Mouse (Mus musculus) lung, postnatal 10 days (tissue): ENCODE measurements around the gene Tex44.

Source experiments
- DNase-seq: peaks from one replicate; pipeline ENCODE4 v3.0.0; 2021

Gene Tex44

DNA sequence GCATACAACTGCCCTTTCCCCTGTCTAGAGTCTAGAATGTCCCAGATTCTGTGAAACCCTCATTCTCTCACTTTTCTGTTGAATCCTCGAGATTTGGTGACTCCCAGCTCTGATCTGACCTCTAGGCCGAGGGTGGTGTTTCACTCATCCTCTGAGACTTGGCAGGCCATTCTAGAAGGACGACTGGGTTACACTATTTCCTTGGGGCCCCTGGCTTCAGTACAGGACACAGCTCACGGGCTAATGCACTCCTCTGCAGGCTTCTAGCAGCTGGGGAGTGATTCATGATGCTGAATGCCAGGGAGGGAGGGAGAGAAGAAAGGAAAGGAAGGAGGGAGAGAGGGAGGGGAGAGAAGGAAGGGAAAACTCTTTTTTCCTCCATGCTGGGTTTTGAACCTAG is 22.1 kb downstream of the Tex44 start:
- peak; percentile 78 for DNase-seq

DNA sequence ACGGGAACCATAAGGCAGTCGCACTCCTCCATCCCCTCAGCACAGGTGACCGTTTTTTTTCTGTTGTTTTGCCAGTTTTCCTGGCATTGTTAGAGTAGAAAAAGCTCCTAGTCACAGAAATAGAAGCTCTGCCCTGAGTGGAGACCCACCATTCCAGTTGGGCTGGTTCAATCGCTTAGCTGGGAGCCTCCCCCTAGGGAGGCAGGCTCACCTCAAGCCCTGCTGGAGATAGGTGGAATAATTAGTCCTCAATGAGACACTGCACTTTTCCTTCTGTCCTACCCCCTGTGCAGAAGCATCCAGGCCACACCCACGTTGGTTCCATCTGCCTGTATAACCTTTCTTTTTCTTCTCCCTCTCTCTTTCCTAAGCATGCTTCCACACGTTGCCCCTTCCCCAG is 23.8 kb downstream of the Tex44 start:
- DNase-seq, result no peak

DNA sequence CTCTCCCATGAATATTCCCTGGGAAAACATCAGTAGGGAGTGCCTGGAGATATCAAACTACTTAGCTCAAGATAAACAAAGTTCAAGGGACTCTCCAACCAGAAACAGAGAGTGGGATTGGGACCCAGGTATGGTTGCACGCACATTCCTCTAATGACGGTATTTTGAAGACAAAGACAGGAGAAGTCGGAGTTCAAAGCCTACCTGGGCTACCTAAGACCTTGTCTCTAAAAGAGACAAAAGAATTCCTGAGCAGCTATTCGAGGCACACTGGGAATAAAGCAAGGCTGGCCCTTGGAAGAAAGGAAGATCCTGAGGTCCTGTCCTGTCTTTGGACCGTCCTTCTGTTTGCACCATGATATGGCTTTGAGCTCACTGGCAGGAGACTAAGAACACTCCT is 26.6 kb downstream of the Tex44 start:
- no peak for DNase-seq

DNA sequence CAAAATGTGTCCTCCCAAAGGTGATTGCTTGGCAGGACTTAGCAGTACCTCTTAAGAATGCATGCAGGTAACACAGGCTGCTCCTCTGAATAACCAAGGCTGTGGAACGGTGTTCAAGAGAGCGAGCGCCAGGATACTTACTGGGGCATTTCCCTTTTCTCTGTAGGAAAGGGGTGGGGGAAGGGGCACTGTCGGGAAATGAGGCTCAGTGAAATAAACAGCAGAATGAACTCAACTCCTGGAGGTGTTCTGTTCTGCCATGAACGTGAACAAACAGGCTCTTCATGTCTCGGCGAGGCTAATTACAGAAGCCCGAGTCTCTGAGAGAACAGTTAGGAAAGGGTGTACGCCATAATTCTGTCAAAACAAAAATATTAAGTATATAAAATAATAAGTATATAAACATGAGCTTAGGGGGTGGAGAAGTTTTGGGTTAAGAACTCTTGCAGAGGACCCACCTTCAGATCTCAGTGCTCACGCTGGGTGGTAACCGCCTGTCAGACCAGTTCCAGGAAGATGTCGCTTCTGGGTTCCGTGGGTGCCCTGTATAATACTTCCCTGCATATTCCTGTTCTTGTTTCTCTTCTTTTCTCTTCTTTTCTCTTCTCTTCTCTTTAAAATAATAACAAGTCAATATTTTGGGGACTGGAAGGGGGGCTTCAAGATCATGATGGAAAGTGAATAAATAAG is 30.9 kb downstream of the Tex44 start:
- no peak for DNase-seq

DNA sequence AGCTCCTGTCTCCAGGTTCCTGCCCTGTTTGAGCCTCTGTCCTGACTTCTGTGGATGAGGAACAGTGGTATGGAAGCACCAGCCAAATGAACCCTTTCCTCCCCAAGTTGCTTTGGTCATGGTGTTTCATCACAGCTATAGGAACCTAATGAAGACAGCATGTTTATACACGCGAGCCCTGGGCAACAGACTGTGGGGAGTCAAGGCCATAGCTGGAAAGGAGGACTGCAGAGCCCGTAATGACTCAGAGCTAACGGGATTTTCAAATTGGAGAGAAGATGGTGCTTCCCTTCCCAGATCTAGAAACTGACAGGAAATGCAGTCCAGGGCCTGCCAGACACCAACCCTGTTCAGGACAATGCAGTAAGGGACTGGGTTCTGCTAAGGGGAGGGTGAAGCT is 33.2 kb downstream of the Tex44 start:
- DNase-seq, result no peak

DNA sequence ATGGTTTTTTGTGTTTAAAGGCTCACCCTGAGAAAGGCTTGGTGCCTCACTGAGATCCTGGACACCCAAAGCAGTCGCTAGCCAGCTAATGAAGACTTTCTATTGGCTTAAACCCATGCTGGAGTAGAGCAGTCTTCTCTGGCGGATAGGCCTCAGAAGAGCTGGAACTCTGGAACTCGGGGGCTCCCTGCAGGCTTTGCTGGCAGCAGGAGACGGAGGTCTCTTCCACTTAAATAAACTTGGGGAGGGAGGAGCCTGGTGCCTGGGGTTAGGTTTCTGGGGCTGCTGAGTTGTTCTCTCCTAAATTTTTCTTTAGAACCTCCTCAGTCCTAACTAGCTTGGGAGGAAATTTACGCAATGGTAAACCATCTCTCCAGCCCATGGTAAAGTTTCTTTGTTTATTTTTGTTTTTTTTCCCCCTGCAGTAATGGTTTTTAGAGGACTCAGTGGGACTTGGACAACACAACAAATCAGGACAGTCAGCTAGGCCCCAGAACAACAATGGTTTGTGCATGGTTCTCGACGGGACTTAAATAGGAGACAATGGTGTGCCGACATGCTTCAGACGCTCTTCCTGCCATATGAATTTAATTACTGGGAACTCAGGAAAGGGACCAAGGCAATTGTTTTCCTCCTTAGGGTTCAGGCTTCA is 38.2 kb downstream of the Tex44 start:
- no peak for DNase-seq

DNA sequence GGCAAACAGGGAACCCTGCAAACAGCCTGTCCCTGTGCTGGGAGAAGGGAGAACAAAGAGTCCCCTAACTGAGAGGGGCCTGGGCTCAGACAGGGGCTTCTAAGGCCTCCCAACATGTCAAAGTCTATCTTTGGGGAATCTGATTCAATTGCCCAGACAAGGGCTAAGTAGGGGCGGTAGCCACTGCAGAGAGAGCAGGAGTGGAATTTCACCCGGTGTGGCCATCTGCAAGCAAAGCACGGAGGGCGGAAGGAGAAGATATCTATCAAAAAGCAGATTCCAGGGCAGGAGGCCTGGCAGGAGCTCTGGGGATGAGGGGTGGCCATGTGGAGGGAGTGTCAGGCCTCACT is 38.7 kb downstream of the Tex44 start:
- DNase-seq, result peak; percentile 40

DNA sequence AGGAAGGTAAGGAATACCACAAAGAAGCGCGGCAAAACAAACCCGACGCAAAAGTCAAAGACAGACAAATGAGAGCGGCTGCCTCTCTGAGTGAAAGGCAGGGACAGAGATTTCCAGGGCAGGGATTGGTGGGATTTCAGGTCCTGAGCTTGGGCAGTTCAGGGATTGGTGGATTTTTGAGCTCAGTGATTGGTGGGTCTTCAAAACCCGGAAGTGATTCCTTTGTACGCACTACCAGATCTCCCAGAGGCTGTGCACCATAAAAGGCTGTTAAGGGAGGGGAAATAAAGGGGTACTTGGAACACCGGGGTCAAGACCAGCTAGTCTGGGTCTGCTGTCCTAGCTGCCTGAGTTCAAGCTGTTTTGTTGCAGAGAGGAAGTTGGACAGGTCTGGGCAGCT is 41.3 kb downstream of the Tex44 start:
- DNase-seq, result no peak

DNA sequence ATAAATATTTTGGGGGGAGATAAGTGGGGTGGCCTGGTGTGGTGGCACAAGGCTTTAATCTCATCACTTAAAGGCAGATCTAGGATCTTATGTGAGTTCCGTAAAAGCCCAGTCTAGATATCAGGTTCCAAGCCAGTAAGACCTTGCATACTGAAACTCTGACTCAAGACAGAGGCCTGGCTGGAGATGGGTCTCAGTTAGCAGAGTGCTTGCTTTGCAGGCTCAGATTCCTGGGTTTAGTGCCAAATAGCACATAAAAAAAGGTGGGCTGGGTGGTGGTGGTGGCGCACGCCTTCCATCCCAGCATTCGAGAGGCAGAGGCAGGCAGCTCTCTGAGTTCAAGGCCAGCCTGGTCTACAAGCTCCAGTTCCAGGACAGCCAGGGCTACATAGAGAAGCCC is 43.7 kb downstream of the Tex44 start:
- no peak for DNase-seq

DNA sequence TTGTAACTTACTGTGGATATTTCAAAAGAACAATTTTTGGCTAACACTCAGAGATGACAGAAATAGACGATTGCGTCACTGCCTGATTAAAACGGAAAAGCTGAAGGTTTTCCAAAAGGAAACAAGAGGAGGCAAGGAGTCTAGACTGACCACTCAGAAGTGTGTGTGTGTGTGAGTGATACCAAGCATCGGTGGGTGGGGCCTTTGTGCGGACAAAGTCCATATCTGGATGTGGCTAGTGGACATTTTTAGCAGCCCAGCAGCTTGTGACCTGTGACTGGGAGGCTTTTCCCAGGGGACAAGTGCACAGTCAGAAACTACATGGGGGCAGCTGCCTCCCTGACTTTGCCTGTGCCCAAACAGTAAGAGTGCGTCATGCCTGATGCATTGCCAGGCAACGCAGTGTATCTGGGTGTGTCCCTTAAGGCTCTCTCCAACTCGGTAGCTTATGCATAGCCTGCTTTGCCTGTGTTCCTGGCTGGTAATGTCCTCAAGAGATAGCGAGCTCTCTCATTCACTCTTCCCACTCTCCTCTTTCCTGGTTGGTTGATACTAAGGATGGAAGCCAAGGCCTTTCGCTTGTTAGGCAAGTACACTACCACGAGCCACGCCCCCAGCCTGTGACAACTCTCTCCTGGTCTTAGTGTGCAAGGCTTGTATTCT is 44.5 kb downstream of the Tex44 start:
- peak; percentile 94 for DNase-seq

DNA sequence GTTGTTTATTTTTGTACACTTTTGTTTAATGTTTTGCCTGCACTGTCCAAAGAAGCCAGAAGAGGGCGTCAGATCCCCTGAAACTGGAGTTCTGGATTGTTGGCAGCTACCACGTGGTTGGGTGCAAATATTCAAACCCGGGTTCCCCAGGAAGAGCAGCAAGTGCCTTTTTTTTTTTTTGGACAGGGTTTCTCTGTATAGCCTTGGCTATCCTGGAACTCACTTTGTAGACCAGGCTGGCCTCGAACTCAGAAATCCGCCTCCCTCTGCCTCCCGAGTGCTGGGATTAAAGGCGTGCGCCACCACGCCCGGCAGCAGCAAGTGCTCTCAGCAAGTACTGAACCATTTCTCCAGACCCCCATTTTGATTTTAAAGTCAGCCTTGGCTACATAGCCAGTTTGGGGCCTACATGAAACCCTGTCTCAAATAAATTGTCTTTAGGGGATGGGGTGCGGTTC is 45.4 kb downstream of the Tex44 start:
- DNase-seq, result peak; percentile 81

DNA sequence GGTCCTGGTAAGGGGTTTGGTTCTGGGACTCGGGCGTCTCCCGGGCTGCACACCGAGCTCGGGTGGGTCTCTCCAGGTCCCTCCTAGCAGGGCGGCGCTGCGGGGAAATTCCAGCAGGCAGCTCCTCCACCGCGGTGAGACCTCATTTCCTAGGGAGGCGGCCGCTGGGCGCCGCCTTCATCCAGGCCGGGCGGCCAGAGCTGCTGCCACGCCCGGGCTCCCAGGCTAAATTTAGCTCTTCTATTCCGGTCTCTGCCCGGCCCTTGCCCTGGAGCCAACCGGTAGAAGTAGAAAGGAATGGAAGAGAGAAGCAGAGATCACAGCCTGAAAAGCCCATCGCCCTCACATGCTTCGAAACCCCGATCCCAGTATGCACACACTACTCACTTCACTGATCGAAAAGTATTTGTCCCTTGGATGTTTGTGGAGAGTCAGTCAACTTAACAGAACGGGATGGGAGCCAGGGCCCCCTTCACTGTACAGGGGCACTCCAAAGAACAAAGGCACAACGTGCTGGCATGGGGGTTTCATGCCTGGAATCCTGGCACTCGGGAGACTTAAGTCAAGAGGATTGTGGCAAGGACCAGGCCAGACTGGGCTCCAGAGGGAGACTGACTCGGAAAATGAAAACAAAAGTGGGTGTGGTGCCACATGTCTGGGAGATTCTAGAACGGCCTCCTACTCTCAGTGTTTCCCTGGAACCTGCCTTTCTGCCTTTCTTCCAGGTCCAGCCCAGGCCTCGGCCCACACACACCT is 46.2 kb downstream of the Tex44 start:
- DNase-seq, result peak; percentile 91

DNA sequence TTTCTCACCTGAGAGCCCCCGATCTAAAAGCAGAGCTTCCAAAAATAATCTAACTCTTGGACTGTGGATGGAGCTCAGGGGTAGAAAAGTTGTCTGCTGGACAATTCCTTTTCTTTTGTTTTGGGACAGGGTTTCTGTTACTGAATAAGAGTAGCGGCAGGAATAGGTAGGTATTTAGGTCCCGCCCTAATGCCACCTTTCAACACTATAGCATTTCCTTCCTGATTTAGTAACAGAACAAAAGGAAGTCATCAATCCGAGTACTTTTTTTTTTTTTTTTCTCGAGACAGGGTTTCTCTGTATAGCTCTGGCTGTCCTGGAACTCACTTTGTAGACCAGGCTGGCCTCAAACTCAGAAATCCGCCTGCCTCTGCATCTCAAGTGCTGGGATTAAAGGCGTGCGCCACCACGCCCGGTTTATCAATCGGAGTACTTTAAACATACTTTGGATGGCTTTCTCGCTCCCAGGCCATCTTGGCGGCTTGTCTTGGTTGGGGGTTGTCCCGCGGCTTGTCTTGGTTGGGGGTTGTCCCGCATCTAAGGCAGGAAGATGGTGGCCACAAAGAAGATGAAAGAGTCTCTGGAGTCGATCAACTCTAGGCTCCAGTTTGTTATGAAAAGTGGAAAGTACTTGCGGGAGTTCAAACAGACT is 47.1 kb downstream of the Tex44 start:
- no peak for DNase-seq
